Mouse (Mus musculus) T-cell, adult 2 months (primary cell): ENCODE measurements around the gene Cox15.

ENCODE experiments used
- DNase-seq: peaks from one replicate; pipeline ENCODE4 v3.0.0; 2022; ENCODE audit warnings: low spot score

Gene Cox15

GRCm38 (mm10) chr19:43708206-43708605 is 44.6 kb downstream of the Cox15 start:
- no peak for DNase-seq

- no peak for DNase-seq
Observed at GRCm38 (mm10) chr19:43704787-43705497, 47.9 kb downstream of the Cox15 start.

GRCm38 (mm10) chr19:43704211-43704610 is 48.6 kb downstream of the Cox15 start:
- DNase-seq = no peak

GRCm38 (mm10) chr19:43699763-43700155 is 53.0 kb downstream of the Cox15 start:
- DNase-seq = no peak

GRCm38 (mm10) chr19:43699021-43699762 is 53.6 kb downstream of the Cox15 start:
- no peak for DNase-seq

GRCm38 (mm10) chr19:43697666-43698370 is 55.0 kb downstream of the Cox15 start:
- DNase-seq = no peak

- DNase-seq = no peak
Observed at GRCm38 (mm10) chr19:43695514-43695964, 57.3 kb downstream of the Cox15 start.

- DNase-seq = no peak
Observed at GRCm38 (mm10) chr19:43692815-43693214, 60.0 kb downstream of the Cox15 start.

GRCm38 (mm10) chr19:43689419-43690246 is 63.2 kb downstream of the Cox15 start, which contains the start of gene Entpd7:
TSS of gene Entpd7 (plus strand) at chr19:43689672.
- peak; percentile 92 for DNase-seq
